Comparison of ENCODE assay signal across 8 mouse cellular contexts in genomic region chr6:38253736-38254641, GRCm38 (mm10). TPM values are rescaled to one million over a fixed set of nuclear protein-coding genes. Genes with fewer than 3 reads are reported as not detected.
A peak's percentile ranks its signal among the peaks of the same experiment; 100 is the strongest.
DNase-seq lines count a peak whose midpoint lies in the region; ATAC-seq and TF ChIP-seq lines count a peak whose summit lies in the region.

TSS of gene D630045J12Rik (minus strand) at chr6:38254009.

- no peak for TF ChIP-seq CTCF in Patski (IDR thresholded peaks at IDR 0.05)

- H3K36me3 ChIP-seq in hindbrain, embryonic 12.5 days: no peaks in the 10 kb centered on the region

- POLR2A ChIA-PET in Patski (lab: Charles Lee): no interaction called here

- peak within 1 kb of the TSS; percentile 97 for H3K27ac ChIP-seq in hindbrain, embryonic 12.5 days

- H3K4me3 ChIP-seq in hindbrain, embryonic 12.5 days: peak within 1 kb of the TSS; percentile 88

- CTCF ChIA-PET in Patski (lab: Charles Lee): interaction anchor here (1.4 kb wide), 1 partner anchor 9 kb away, joined by 4 read pairs; no protein-coding TSS in a partner anchor

- H3K27me3 ChIP-seq in Patski: no peaks in the 10 kb centered on the region
- H3K27me3 ChIP-seq in hindbrain, embryonic 12.5 days: no peaks in the 10 kb centered on the region

- in situ Hi-C loops in Patski (cut with MboI; ENCODE audit: low pct_unique_long_range_greater_than_20kb): no loop called here

- WGBS in hindbrain, embryonic 12.5 days: under 1% methylated on average over 52 of the region's 118 CpGs

- H3K4me2 ChIP-seq in hindbrain, embryonic 12.5 days (replicated peaks): peak within 1 kb of the TSS; percentile 76

- no peaks in the 10 kb centered on the region for H3K9me3 ChIP-seq in hindbrain, embryonic 12.5 days (replicated peaks)

- no peak for DNase-seq in Patski (ENCODE audit: low read depth, low spot score)
- DNase-seq in cerebellum, adult 9-10 months: peak; percentile 58
- DNase-seq in frontal cortex, postnatal 10 days (ENCODE audit: low spot score in 2 of 2): peak; percentile 51 to 73
- DNase-seq in layer of hippocampus, postnatal 25 days (ENCODE audit: extremely low spot score in 1 of 2, low spot score in 1 of 2): peak; percentile 40 to 49
- DNase-seq in lung, postnatal 25 days (ENCODE audit: low spot score): peak; percentile 75
- DNase-seq in right cerebral cortex, adult 18-20 months: peak; percentile 74
- peak; percentile 18 for DNase-seq in urinary bladder, postnatal 10 days (ENCODE audit: low spot score)

- H3K9ac ChIP-seq in hindbrain, embryonic 12.5 days: peak within 1 kb of the TSS; percentile 99

- peaks cover 35% of the 10 kb centered on the region for H3K4me1 ChIP-seq in hindbrain, embryonic 12.5 days

- peak; percentile 97 for ATAC-seq in Patski
- peak; percentile 95 for ATAC-seq in hindbrain, embryonic 12.5 days (ENCODE audit: low FRiP score)

RNA-seq across cellular contexts. Expression of gene D630045J12Rik, which starts in this region (rescaled TPM):
- polyA plus RNA-seq in Patski (2021): 6.5 TPM
- 13.9 and 14.3 TPM in 2 replicates for polyA plus RNA-seq in hindbrain, embryonic 12.5 days (2016; fragmentation: Nextera tagmentation; extraction: Ambion mirVana)
- 10 to 100 TPM; 33.2 to 43.0 TPM for total RNA-seq in layer of hippocampus, postnatal 25 days (2021)
